Mouse (Mus musculus): ENCODE data around the gene March6. TPM values are rescaled to one million over a fixed set of nuclear protein-coding genes. Genes with fewer than 3 reads are reported as not detected.

March6 gene
- polyA plus RNA-seq, 1 experiment from 2014 or later, result 15.8 TPM

GRCm38 (mm10) chr15:31510477-31511405, 20.1 kb downstream of the March6 start:
- 61% methylated on average over 7 of the region's 7 CpGs for WGBS (ENCODE audit: insufficient replicate concordance)
- no peak overlapping the region for H3K4me2 ChIP-seq (ENCODE audit: low read depth, low read length)
- peak; percentile 47; the same call in 1 of the 2 replicates for ATAC-seq (ENCODE audit: low read depth)

GRCm38 (mm10) chr15:31505082-31505481, 25.8 kb downstream of the March6 start:
- Histone ChIP-seq H3K9me3 (replicated peaks; ENCODE audit: control insufficient read depth, low read length) (no peaks in the 10 kb centered on the region), H3K27ac (ENCODE audit: low read length) (no peak overlapping the region), H3K9ac (ENCODE audit: low read depth, low read length) (no peak overlapping the region), H3K4me1 (ENCODE audit: control insufficient read depth, low read depth, low read length) (peaks cover 5% of the 10 kb centered on the region), H3K27me3 (ENCODE audit: control insufficient read depth, insufficient read depth, low read depth, low read length) (no peaks in the 10 kb centered on the region), H3K4me3 (ENCODE audit: low read depth, low read length) (no peak overlapping the region), H3K4me2 (ENCODE audit: low read depth, low read length) (no peak overlapping the region), H3K36me3 (ENCODE audit: control insufficient read depth, insufficient read depth) (peaks cover 12% of the 10 kb centered on the region)
- 56% methylated on average over 2 of the region's 2 CpGs for WGBS (ENCODE audit: insufficient replicate concordance)
- ATAC-seq (ENCODE audit: low read depth), result no peak

More at GRCm38 (mm10) chr15:31510477-31511405, 20.1 kb downstream of the March6 start:
- H3K4me3 ChIP-seq (ENCODE audit: low read depth, low read length), result no peak overlapping the region
- no peaks in the 10 kb centered on the region for H3K36me3 ChIP-seq (ENCODE audit: control insufficient read depth, insufficient read depth)
- H3K9me3 ChIP-seq (replicated peaks; ENCODE audit: control insufficient read depth, low read length), result no peaks in the 10 kb centered on the region
- no peak overlapping the region for H3K9ac ChIP-seq (ENCODE audit: low read depth, low read length)
- peak overlapping the region; percentile 37; the same call in 1 of the 2 replicates for H3K27ac ChIP-seq (ENCODE audit: low read length)
- peaks cover 22% of the 10 kb centered on the region for H3K4me1 ChIP-seq (ENCODE audit: control insufficient read depth, low read depth, low read length)
- no peaks in the 10 kb centered on the region for H3K27me3 ChIP-seq (ENCODE audit: control insufficient read depth, insufficient read depth, low read depth, low read length)

GRCm38 (mm10) chr15:31503447-31503846, 27.4 kb downstream of the March6 start:
- Histone ChIP-seq H3K9ac (ENCODE audit: low read depth, low read length) (no peak overlapping the region), H3K9me3 (replicated peaks; ENCODE audit: control insufficient read depth, low read length) (no peaks in the 10 kb centered on the region), H3K4me3 (ENCODE audit: low read depth, low read length) (no peak overlapping the region), H3K27ac (ENCODE audit: low read length) (peak overlapping the region; percentile 69), H3K4me2 (ENCODE audit: low read depth, low read length) (0 out of 2 replicates have a peak overlapping the region, but pooled peaks have one; percentile 30), H3K27me3 (ENCODE audit: control insufficient read depth, insufficient read depth, low read depth, low read length) (no peaks in the 10 kb centered on the region), H3K36me3 (ENCODE audit: control insufficient read depth, insufficient read depth) (peaks cover 13% of the 10 kb centered on the region), H3K4me1 (ENCODE audit: control insufficient read depth, low read depth, low read length) (peaks cover 5% of the 10 kb centered on the region)
- 43% methylated on average over 3 of the region's 3 CpGs for WGBS (ENCODE audit: insufficient replicate concordance)
- no peak for ATAC-seq (ENCODE audit: low read depth)

GRCm38 (mm10) chr15:31502996-31503395, 27.9 kb downstream of the March6 start:
- no peak for ATAC-seq (ENCODE audit: low read depth)
- Histone ChIP-seq H3K9ac (ENCODE audit: low read depth, low read length) (no peak overlapping the region), H3K27ac (ENCODE audit: low read length) (0 out of 2 replicates have a peak overlapping the region, but pooled peaks have one; percentile 5), H3K4me1 (ENCODE audit: control insufficient read depth, low read depth, low read length) (peaks cover 5% of the 10 kb centered on the region), H3K4me2 (ENCODE audit: low read depth, low read length) (no peak overlapping the region), H3K4me3 (ENCODE audit: low read depth, low read length) (no peak overlapping the region), H3K9me3 (replicated peaks; ENCODE audit: control insufficient read depth, low read length) (no peaks in the 10 kb centered on the region), H3K36me3 (ENCODE audit: control insufficient read depth, insufficient read depth) (peaks cover 14% of the 10 kb centered on the region), H3K27me3 (ENCODE audit: control insufficient read depth, insufficient read depth, low read depth, low read length) (no peaks in the 10 kb centered on the region)
- WGBS (ENCODE audit: insufficient replicate concordance), result 78% methylated on average over 4 of the region's 4 CpGs

GRCm38 (mm10) chr15:31502313-31502712, 28.5 kb downstream of the March6 start:
- no peak for ATAC-seq (ENCODE audit: low read depth)
- WGBS (ENCODE audit: insufficient replicate concordance), result 52% methylated on average over 1 of the region's 1 CpGs

GRCm38 (mm10) chr15:31494803-31495202, 36.0 kb downstream of the March6 start:
- Histone ChIP-seq H3K27me3 (ENCODE audit: control insufficient read depth, insufficient read depth, low read depth, low read length) (no peaks in the 10 kb centered on the region), H3K27ac (ENCODE audit: low read length) (no peak overlapping the region), H3K4me3 (ENCODE audit: low read depth, low read length) (no peak overlapping the region), H3K36me3 (ENCODE audit: control insufficient read depth, insufficient read depth) (peaks cover 17% of the 10 kb centered on the region), H3K4me2 (ENCODE audit: low read depth, low read length) (no peak overlapping the region), H3K4me1 (ENCODE audit: control insufficient read depth, low read depth, low read length) (no peaks in the 10 kb centered on the region), H3K9me3 (replicated peaks; ENCODE audit: control insufficient read depth, low read length) (no peaks in the 10 kb centered on the region), H3K9ac (ENCODE audit: low read depth, low read length) (no peak overlapping the region)
- ATAC-seq (ENCODE audit: low read depth), result no peak
- WGBS (ENCODE audit: insufficient replicate concordance), result 90% methylated on average over 9 of the region's 9 CpGs

More at GRCm38 (mm10) chr15:31502313-31502712, 28.5 kb downstream of the March6 start:
- Histone ChIP-seq H3K9me3 (replicated peaks; ENCODE audit: control insufficient read depth, low read length) (no peaks in the 10 kb centered on the region), H3K4me2 (ENCODE audit: low read depth, low read length) (no peak overlapping the region), H3K9ac (ENCODE audit: low read depth, low read length) (no peak overlapping the region), H3K36me3 (ENCODE audit: control insufficient read depth, insufficient read depth) (peaks cover 19% of the 10 kb centered on the region), H3K4me1 (ENCODE audit: control insufficient read depth, low read depth, low read length) (peaks cover 5% of the 10 kb centered on the region), H3K27ac (ENCODE audit: low read length) (no peak overlapping the region; the same call in 1 of the 2 replicates), H3K4me3 (ENCODE audit: low read depth, low read length) (no peak overlapping the region), H3K27me3 (ENCODE audit: control insufficient read depth, insufficient read depth, low read depth, low read length) (no peaks in the 10 kb centered on the region)

GRCm38 (mm10) chr15:31494310-31494709, 36.5 kb downstream of the March6 start:
- 72% methylated on average over 3 of the region's 3 CpGs for WGBS (ENCODE audit: insufficient replicate concordance)
- Histone ChIP-seq H3K27me3 (ENCODE audit: control insufficient read depth, insufficient read depth, low read depth, low read length) (no peaks in the 10 kb centered on the region), H3K9me3 (replicated peaks; ENCODE audit: control insufficient read depth, low read length) (no peaks in the 10 kb centered on the region), H3K4me2 (ENCODE audit: low read depth, low read length) (no peak overlapping the region), H3K9ac (ENCODE audit: low read depth, low read length) (no peak overlapping the region), H3K4me3 (ENCODE audit: low read depth, low read length) (no peak overlapping the region), H3K27ac (ENCODE audit: low read length) (no peak overlapping the region), H3K4me1 (ENCODE audit: control insufficient read depth, low read depth, low read length) (no peaks in the 10 kb centered on the region), H3K36me3 (ENCODE audit: control insufficient read depth, insufficient read depth) (peaks cover 17% of the 10 kb centered on the region)
- ATAC-seq (ENCODE audit: low read depth), result no peak

GRCm38 (mm10) chr15:31487407-31487806, 43.4 kb downstream of the March6 start:
- H3K4me2 ChIP-seq (ENCODE audit: low read depth, low read length), result no peak overlapping the region
- 85% methylated on average over 2 of the region's 2 CpGs for WGBS (ENCODE audit: insufficient replicate concordance)
- H3K4me1 ChIP-seq (ENCODE audit: control insufficient read depth, low read depth, low read length), result no peaks in the 10 kb centered on the region
- H3K9me3 ChIP-seq (replicated peaks; ENCODE audit: control insufficient read depth, low read length), result no peaks in the 10 kb centered on the region
- H3K27me3 ChIP-seq (ENCODE audit: control insufficient read depth, insufficient read depth, low read depth, low read length), result no peaks in the 10 kb centered on the region
- H3K9ac ChIP-seq (ENCODE audit: low read depth, low read length), result no peak overlapping the region
- no peak overlapping the region for H3K4me3 ChIP-seq (ENCODE audit: low read depth, low read length)
- H3K36me3 ChIP-seq (ENCODE audit: control insufficient read depth, insufficient read depth), result peaks cover 11% of the 10 kb centered on the region
- ATAC-seq (ENCODE audit: low read depth), result no peak
- no peak overlapping the region for H3K27ac ChIP-seq (ENCODE audit: low read length)

GRCm38 (mm10) chr15:31476678-31477077, 54.2 kb downstream of the March6 start:
- no peak overlapping the region for H3K4me2 ChIP-seq (ENCODE audit: low read depth, low read length)
- no peak overlapping the region for H3K27ac ChIP-seq (ENCODE audit: low read length)
- no peaks in the 10 kb centered on the region for H3K27me3 ChIP-seq (ENCODE audit: control insufficient read depth, insufficient read depth, low read depth, low read length)
- H3K36me3 ChIP-seq (ENCODE audit: control insufficient read depth, insufficient read depth), result peaks cover 21% of the 10 kb centered on the region
- no peaks in the 10 kb centered on the region for H3K9me3 ChIP-seq (replicated peaks; ENCODE audit: control insufficient read depth, low read length)
- no peaks in the 10 kb centered on the region for H3K4me1 ChIP-seq (ENCODE audit: control insufficient read depth, low read depth, low read length)
- ATAC-seq (ENCODE audit: low read depth), result no peak
- H3K9ac ChIP-seq (ENCODE audit: low read depth, low read length), result no peak overlapping the region
- no peak overlapping the region for H3K4me3 ChIP-seq (ENCODE audit: low read depth, low read length)
- 94% methylated on average over 1 of the region's 1 CpGs for WGBS (ENCODE audit: insufficient replicate concordance)

Measured in liver, embryonic 16.5 days (tissue).